Mouse (Mus musculus) limb, embryonic 15.5 days (tissue): ENCODE results near the gene Mylk4. TPM values are rescaled to one million over a fixed set of nuclear protein-coding genes. Genes with fewer than 3 reads are reported as not detected.

Source experiments
- ATAC-seq: fragments of 200-750 bp; cut with Nextera tagmentation; 2 replicates; pipeline ENCODE4 v1.8.0; 2017; ENCODE audit warnings: low read depth, moderate TSS enrichment; ENCODE audit not compliant: insufficient number of reproducible peaks, low FRiP score, low TSS enrichment
- H3K27ac ChIP-seq: fragments of 300-500 bp; sonication (generic); 2 replicates; pipeline ENCODE4 v1.5.1; 2015; ENCODE audit warnings: moderate library complexity, mild to moderate bottlenecking, inconsistent platforms
- H3K27me3 ChIP-seq: fragments of 300-500 bp; sonication (generic); 2 replicates; pipeline ENCODE4 v1.6.1; 2015; ENCODE audit warnings: inconsistent platforms
- H3K36me3 ChIP-seq: fragments of 300-500 bp; sonication (generic); 2 replicates; pipeline ENCODE4 v1.6.1; 2015; ENCODE audit warnings: inconsistent platforms
- H3K4me1 ChIP-seq: fragments of 300-500 bp; sonication (generic); 2 replicates; pipeline ENCODE4 v1.6.1; 2015; ENCODE audit warnings: inconsistent platforms
- H3K4me2 ChIP-seq: fragments of 300-500 bp; sonication (generic); 2 replicates; pipeline ENCODE4 v1.6.1; 2015; ENCODE audit warnings: mild to moderate bottlenecking, inconsistent platforms
- H3K4me3 ChIP-seq: fragments of 300-500 bp; sonication (generic); 2 replicates; pipeline ENCODE4 v1.5.1; 2015; ENCODE audit warnings: mild to moderate bottlenecking, inconsistent platforms
- H3K9ac ChIP-seq: fragments of 300-500 bp; sonication (generic); 2 replicates; pipeline ENCODE4 v1.6.1; 2015; ENCODE audit warnings: inconsistent platforms
- H3K9me3 ChIP-seq: fragments of 300-500 bp; sonication (generic); 2 replicates; pipeline ENCODE4 v1.6.1; 2016; ENCODE audit warnings: inconsistent platforms
- WGBS: fragments of 180-500 bp; shearing (Covaris S2); methylation state at CpG from one replicate; pipeline ENCODE4 v1.1.7; 2015; 5-methylcytosine and 5-hydroxymethylcytosine counted together
- polyA plus RNA-seq: library from polyadenylated mRNA; unstranded; fragments of >200 nt; fragmentation: Nextera tagmentation; extraction: Ambion mirVana; gene quantifications from 2 replicates; pipeline ENCODE4 v1.2.1, GENCODE M21; 2015

Mylk4 gene
- polyA plus RNA-seq, 1 experiment from 2014 or later: 5.5 TPM

- Histone ChIP-seq H3K27ac (peak overlapping the region; percentile 69), H3K9ac (no peak overlapping the region), H3K4me2 (no peak overlapping the region), H3K4me1 (peaks cover 13% of the 10 kb centered on the region; the same call in 1 of the 2 replicates), H3K27me3 (no peaks in the 10 kb centered on the region), H3K36me3 (no peaks in the 10 kb centered on the region), H3K9me3 (no peaks in the 10 kb centered on the region), H3K4me3 (no peak overlapping the region)
- ATAC-seq: 0 out of 2 replicates have a peak, but pooled peaks have one; percentile 53
- 37% methylated on average over 1 of the region's 1 CpGs for WGBS
Observed at GRCm38 (mm10) chr13:32705315-32705714, 78.4 kb downstream of the Mylk4 start.

DNA sequence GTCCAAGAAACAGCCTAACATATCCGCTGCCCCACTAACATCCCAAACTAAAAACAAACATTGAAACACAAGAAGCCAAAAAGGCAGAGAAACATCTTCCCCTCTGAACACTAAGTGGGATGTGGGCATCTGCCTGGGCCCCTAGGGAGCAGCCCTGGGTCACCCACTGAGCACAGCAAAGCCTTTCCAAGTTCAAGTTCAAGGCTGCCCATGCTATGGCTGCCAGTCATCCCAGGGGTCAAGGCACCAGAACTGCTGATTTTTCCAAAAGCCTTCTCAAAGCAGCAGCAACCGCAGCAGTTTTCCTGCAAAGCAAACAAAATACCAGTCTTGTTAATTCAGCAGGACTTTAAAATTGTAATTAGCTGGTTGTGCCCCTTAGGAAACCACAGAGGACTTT is 78.8 kb downstream of the Mylk4 start:
- H3K4me1 ChIP-seq: peaks cover 13% of the 10 kb centered on the region; the same call in 1 of the 2 replicates
- H3K4me3 ChIP-seq: no peak overlapping the region
- ATAC-seq: 0 out of 2 replicates have a peak, but pooled peaks have one; percentile 41

DNA sequence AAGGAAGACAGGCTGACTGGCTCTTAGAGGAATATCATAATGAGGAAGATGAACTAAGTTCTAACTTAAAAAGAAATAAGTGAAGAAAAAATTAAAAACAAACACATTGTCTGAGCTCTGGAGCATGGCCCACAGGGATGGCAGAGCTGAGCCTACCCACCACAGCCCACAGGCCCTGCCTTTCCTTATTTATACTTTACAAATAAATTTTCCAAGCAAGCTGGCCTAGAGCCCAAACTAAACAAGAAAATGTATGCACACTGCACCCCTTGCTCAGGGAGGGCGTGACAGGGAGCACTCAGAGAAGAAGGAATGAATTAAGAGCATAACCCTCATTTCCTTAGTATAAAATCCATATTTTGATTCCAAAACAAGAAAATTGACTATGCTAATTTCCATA is 82.2 kb downstream of the Mylk4 start:
- WGBS: 49% methylated on average over 1 of the region's 1 CpGs
- no peak for ATAC-seq
- no peak overlapping the region for H3K4me2 ChIP-seq

More for the DNA sequence above, 78.8 kb downstream of the Mylk4 start:
- Histone ChIP-seq H3K27ac (peak overlapping the region; percentile 65), H3K27me3 (no peaks in the 10 kb centered on the region), H3K36me3 (no peaks in the 10 kb centered on the region), H3K9me3 (no peaks in the 10 kb centered on the region), H3K4me2 (no peak overlapping the region), H3K9ac (no peak overlapping the region)
- 64% methylated on average over 2 of the region's 2 CpGs for WGBS

DNA sequence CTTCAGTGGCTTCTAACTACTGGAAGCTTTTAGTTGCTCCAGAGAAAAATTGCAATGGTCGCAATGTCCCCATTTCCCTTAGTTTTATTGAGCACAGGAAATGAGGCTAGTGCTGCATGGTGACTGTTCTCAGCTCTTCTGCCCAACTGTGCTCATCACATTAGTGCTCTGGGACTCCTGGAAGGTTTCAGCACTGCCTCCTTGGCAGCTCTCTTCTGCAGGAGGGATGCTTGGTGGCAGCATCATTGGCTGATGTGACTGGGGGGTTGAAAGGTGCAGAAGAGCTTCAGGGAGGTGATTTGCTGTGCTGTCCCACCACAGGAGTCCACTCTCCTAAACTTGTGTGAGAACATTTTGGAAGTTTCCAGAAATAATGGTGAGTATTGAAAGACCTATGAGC is 84.4 kb downstream of the Mylk4 start:
- H3K36me3 ChIP-seq: no peaks in the 10 kb centered on the region
- WGBS: 73% methylated on average over 1 of the region's 1 CpGs
- H3K4me2 ChIP-seq: no peak overlapping the region
- H3K9me3 ChIP-seq: no peaks in the 10 kb centered on the region
- no peaks in the 10 kb centered on the region for H3K27me3 ChIP-seq
- H3K9ac ChIP-seq: no peak overlapping the region
- no peak overlapping the region for H3K4me3 ChIP-seq
- no peak for ATAC-seq
- H3K27ac ChIP-seq: no peak overlapping the region
- H3K4me1 ChIP-seq: peaks cover 5% of the 10 kb centered on the region; the same call in 1 of the 2 replicates

More for the DNA sequence above, 82.2 kb downstream of the Mylk4 start:
- Histone ChIP-seq H3K36me3 (no peaks in the 10 kb centered on the region), H3K4me3 (no peak overlapping the region), H3K4me1 (peaks cover 11% of the 10 kb centered on the region; the same call in 1 of the 2 replicates), H3K27me3 (no peaks in the 10 kb centered on the region), H3K27ac (no peak overlapping the region), H3K9me3 (no peaks in the 10 kb centered on the region), H3K9ac (no peak overlapping the region)

DNA sequence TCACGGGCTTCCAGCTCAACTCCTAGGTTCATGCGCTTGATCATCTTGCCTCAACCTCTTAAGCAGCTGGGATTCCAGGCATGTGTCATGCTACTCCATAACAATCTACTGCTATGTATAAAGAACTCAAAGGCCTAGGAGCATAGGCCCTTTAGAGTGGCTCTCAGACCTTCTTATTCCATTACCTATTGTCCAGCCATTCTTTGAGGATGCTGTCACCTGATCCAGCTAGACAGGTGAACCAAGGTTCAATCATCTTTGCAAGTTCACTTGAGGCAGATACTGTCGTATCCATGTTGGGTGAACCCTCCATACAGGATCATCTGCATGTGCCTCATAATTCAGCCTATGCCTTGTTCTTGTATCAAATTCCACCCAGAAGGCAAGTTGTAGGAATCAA is 84.8 kb downstream of the Mylk4 start:
- WGBS: 84% methylated on average over 3 of the region's 3 CpGs
- H3K9ac ChIP-seq: no peak overlapping the region
- no peak overlapping the region for H3K4me2 ChIP-seq
- no peak for ATAC-seq
- H3K9me3 ChIP-seq: no peaks in the 10 kb centered on the region
- H3K36me3 ChIP-seq: no peaks in the 10 kb centered on the region
- peaks cover 5% of the 10 kb centered on the region; the same call in 1 of the 2 replicates for H3K4me1 ChIP-seq
- H3K27me3 ChIP-seq: no peaks in the 10 kb centered on the region
- no peak overlapping the region for H3K4me3 ChIP-seq
- no peak overlapping the region for H3K27ac ChIP-seq

GRCm38 (mm10) chr13:32693886-32694455 is 89.8 kb downstream of the Mylk4 start:
- no peak overlapping the region for H3K9ac ChIP-seq
- H3K27me3 ChIP-seq: no peaks in the 10 kb centered on the region
- 76% methylated on average over 6 of the region's 6 CpGs for WGBS
- H3K4me1 ChIP-seq: no peaks in the 10 kb centered on the region
- H3K9me3 ChIP-seq: no peaks in the 10 kb centered on the region
- no peaks in the 10 kb centered on the region for H3K36me3 ChIP-seq
- no peak overlapping the region for H3K4me3 ChIP-seq
- no peak for ATAC-seq
- H3K4me2 ChIP-seq: no peak overlapping the region
- H3K27ac ChIP-seq: no peak overlapping the region

- Histone ChIP-seq H3K4me2 (no peak overlapping the region), H3K9ac (no peak overlapping the region), H3K9me3 (no peaks in the 10 kb centered on the region), H3K36me3 (no peaks in the 10 kb centered on the region), H3K27ac (no peak overlapping the region), H3K4me3 (no peak overlapping the region), H3K27me3 (no peaks in the 10 kb centered on the region), H3K4me1 (no peaks in the 10 kb centered on the region)
- no peak for ATAC-seq
- 45% methylated on average over 1 of the region's 1 CpGs for WGBS
Observed at GRCm38 (mm10) chr13:32692563-32692962, 91.2 kb downstream of the Mylk4 start.

GRCm38 (mm10) chr13:32690279-32690678 is 93.5 kb downstream of the Mylk4 start:
- ATAC-seq: no peak
- Histone ChIP-seq H3K36me3 (no peaks in the 10 kb centered on the region), H3K27me3 (no peaks in the 10 kb centered on the region), H3K9ac (no peak overlapping the region), H3K4me1 (no peaks in the 10 kb centered on the region), H3K4me2 (no peak overlapping the region), H3K27ac (no peak overlapping the region), H3K4me3 (no peak overlapping the region), H3K9me3 (no peaks in the 10 kb centered on the region)
- WGBS: 83% methylated on average over 3 of the region's 3 CpGs

GRCm38 (mm10) chr13:32680868-32681515 is 102.8 kb downstream of the Mylk4 start:
- Histone ChIP-seq H3K36me3 (no peaks in the 10 kb centered on the region), H3K9me3 (no peaks in the 10 kb centered on the region), H3K9ac (no peak overlapping the region), H3K27ac (no peak overlapping the region), H3K4me2 (peak overlapping the region; percentile 31; the same call in 1 of the 2 replicates), H3K4me1 (peaks cover 4% of the 10 kb centered on the region; the same call in 1 of the 2 replicates), H3K27me3 (peaks cover 3% of the 10 kb centered on the region; the same call in 1 of the 2 replicates), H3K4me3 (no peak overlapping the region)
- ATAC-seq: no peak
- 27% methylated on average over 12 of the region's 12 CpGs for WGBS

GRCm38 (mm10) chr13:32680121-32680551 is 103.6 kb downstream of the Mylk4 start:
- WGBS: 79% methylated on average over 12 of the region's 12 CpGs
- H3K27ac ChIP-seq: no peak overlapping the region
- H3K27me3 ChIP-seq: peaks cover 3% of the 10 kb centered on the region; the same call in 1 of the 2 replicates
- no peak overlapping the region for H3K4me2 ChIP-seq
- H3K4me1 ChIP-seq: peaks cover 4% of the 10 kb centered on the region; the same call in 1 of the 2 replicates
- H3K36me3 ChIP-seq: no peaks in the 10 kb centered on the region
- H3K4me3 ChIP-seq: no peak overlapping the region
- H3K9ac ChIP-seq: no peak overlapping the region
- ATAC-seq: no peak
- H3K9me3 ChIP-seq: no peaks in the 10 kb centered on the region

DNA sequence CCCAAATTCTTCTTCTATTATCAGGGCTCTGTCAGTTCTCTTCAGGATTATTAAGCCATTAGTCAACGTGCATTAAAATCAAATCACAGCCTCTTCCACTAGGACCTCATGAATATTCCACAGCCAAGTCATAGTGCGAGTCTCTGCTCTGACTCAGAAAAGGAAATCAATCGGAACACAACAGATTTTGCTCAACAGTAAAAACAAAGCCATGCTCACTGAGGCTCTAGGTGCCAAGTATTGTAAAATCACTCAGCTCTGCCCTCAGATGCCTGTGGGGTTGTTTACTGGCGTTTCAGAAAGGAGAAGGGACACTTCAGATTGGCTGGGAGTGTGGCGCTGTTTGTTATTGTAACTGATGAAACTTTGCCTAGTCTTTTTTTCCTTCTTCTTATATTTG is 104.8 kb downstream of the Mylk4 start:
- Histone ChIP-seq H3K4me1 (peaks cover 4% of the 10 kb centered on the region; the same call in 1 of the 2 replicates), H3K4me2 (no peak overlapping the region), H3K9me3 (no peaks in the 10 kb centered on the region), H3K27me3 (peaks cover 3% of the 10 kb centered on the region; the same call in 1 of the 2 replicates), H3K4me3 (no peak overlapping the region), H3K9ac (no peak overlapping the region), H3K36me3 (no peaks in the 10 kb centered on the region), H3K27ac (no peak overlapping the region)
- no peak for ATAC-seq
- 70% methylated on average over 5 of the region's 5 CpGs for WGBS

GRCm38 (mm10) chr13:32670782-32671181 is 113.0 kb downstream of the Mylk4 start:
- H3K4me3 ChIP-seq: no peak overlapping the region
- H3K9me3 ChIP-seq: no peaks in the 10 kb centered on the region
- no peak for ATAC-seq
- no peak overlapping the region for H3K27ac ChIP-seq
- 0 out of 2 replicates have a peak, but pooled peaks cover 5% of the 10 kb centered on the region for H3K27me3 ChIP-seq
- H3K4me2 ChIP-seq: no peak overlapping the region
- 62% methylated on average over 7 of the region's 7 CpGs for WGBS
- H3K9ac ChIP-seq: no peak overlapping the region
- no peaks in the 10 kb centered on the region for H3K4me1 ChIP-seq
- H3K36me3 ChIP-seq: no peaks in the 10 kb centered on the region
